Mouse (Mus musculus) heart, adult 2 months (tissue): ENCODE data around the gene Pgm2l1.

Source experiments
- CTCF ChIP-seq: fragments of 200-600 bp; IDR thresholded peaks from 2 replicates; pipeline ENCODE4 v1.8.1; 2022; ENCODE audit warnings: antibody characterized with exemption, mild to moderate bottlenecking, moderate library complexity
- EP300 ChIP-seq: fragments of 200-500 bp; IDR thresholded peaks from 2 replicates; pipeline ENCODE4 v1.6.1; 2011; ENCODE audit warnings: low read depth, low read length, control low read depth; ENCODE audit not compliant: insufficient read depth
- POLR2A ChIP-seq: fragments of 200-500 bp; IDR thresholded peaks from 2 replicates; pipeline ENCODE4 v1.6.1; 2011; ENCODE audit warnings: mild to moderate bottlenecking, low read depth, low read length, control low read depth; ENCODE audit not compliant: insufficient read depth

DNA sequence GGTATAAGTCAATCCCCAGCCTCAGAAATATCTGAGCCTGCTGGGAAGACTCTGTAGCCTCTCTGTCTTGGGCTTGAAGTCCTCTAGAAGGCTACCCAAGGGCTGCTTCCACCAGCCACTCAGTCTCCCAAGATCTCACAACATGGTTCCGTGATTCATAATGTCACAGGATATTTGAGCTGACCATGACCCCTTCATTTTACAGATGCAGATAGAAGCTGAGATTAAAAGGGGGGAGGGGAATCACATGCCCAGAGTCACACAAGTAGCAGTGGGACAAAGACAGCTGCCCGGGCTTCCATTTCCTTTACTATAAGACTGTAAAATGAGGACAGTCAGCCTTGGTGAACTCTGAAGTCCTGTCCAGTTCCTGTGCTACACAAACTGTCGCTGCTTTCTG is 45.6 kb upstream of the Pgm2l1 start:
- TF ChIP-seq CTCF (no peak), POLR2A (no peak), EP300 (no peak)
